Mouse (Mus musculus) hindbrain, embryonic 16.5 days (tissue): ENCODE results near the gene Zfp36l1. TPM values are rescaled to one million over a fixed set of nuclear protein-coding genes. Genes with fewer than 3 reads are reported as not detected.

ENCODE experiments used
- ATAC-seq: fragments of 200-750 bp; cut with Nextera tagmentation; 2 replicates; pipeline ENCODE4 v1.8.0; 2017; ENCODE audit warnings: moderate TSS enrichment, moderate library complexity
- H3K27ac ChIP-seq: fragments of 300-500 bp; sonication (generic); 2 replicates; pipeline ENCODE4 v1.5.1; 2014; ENCODE audit warnings: low read depth, mild to moderate bottlenecking, control low read depth, low read length, moderate library complexity
- H3K27me3 ChIP-seq: fragments of 300-500 bp; sonication (generic); replicated peaks from 2 replicates; pipeline ENCODE4 v1.6.1; 2014; ENCODE audit warnings: low read length; ENCODE audit not compliant: control insufficient read depth, insufficient read depth
- H3K36me3 ChIP-seq: fragments of 300-500 bp; sonication (generic); 2 replicates; pipeline ENCODE4 v1.6.1; 2014; ENCODE audit warnings: mild to moderate bottlenecking, low read length, moderate library complexity, mixed read lengths; ENCODE audit not compliant: control insufficient read depth, insufficient read depth
- H3K4me1 ChIP-seq: fragments of 300-500 bp; sonication (generic); 2 replicates; pipeline ENCODE4 v1.6.1; 2014; ENCODE audit warnings: low read depth, low read length; ENCODE audit not compliant: control insufficient read depth, insufficient read depth
- H3K4me2 ChIP-seq: fragments of 300-500 bp; sonication (generic); 2 replicates; pipeline ENCODE4 v1.6.1; 2014; ENCODE audit warnings: mild to moderate bottlenecking, low read length, control low read depth, moderate library complexity
- H3K4me3 ChIP-seq: fragments of 300-500 bp; sonication (generic); 2 replicates; pipeline ENCODE4 v1.5.1; 2014; ENCODE audit warnings: mild to moderate bottlenecking, low read length, control low read depth, moderate library complexity
- H3K9ac ChIP-seq: fragments of 300-500 bp; sonication (generic); 2 replicates; pipeline ENCODE4 v1.6.1; 2014; ENCODE audit warnings: low read depth, mild to moderate bottlenecking, control low read depth, low read length, moderate library complexity
- H3K9me3 ChIP-seq: fragments of 300-500 bp; sonication (generic); 2 replicates; pipeline ENCODE4 v1.6.1; 2014; ENCODE audit warnings: mild to moderate bottlenecking, low read length, moderate library complexity; ENCODE audit not compliant: control insufficient read depth
- WGBS: fragments of 180-500 bp; shearing (Covaris S2); extraction: QIAGEN DNeasy Blood & Tissue Kit; methylation state at CpG from one replicate; pipeline ENCODE4 v1.1.7; 2014; 5-methylcytosine and 5-hydroxymethylcytosine counted together
- polyA plus RNA-seq: library from polyadenylated mRNA; unstranded; fragments of >200 nt; fragmentation: Nextera tagmentation; extraction: Ambion mirVana; gene quantifications from 2 replicates; pipeline ENCODE4 v1.2.1, GENCODE M21; 2015

Zfp36l1 gene
- polyA plus RNA-seq, 1 experiment from 2014 or later: 38.0 TPM

GRCm38 (mm10) chr12:80146227-80147223 lies 33.7 kb upstream of the Zfp36l1 start:
- Histone ChIP-seq H3K27ac (no peak overlapping the region), H3K4me3 (no peak overlapping the region), H3K9me3 (no peaks in the 10 kb centered on the region), H3K36me3 (no peaks in the 10 kb centered on the region), H3K9ac (no peak overlapping the region), H3K4me1 (no peaks in the 10 kb centered on the region), H3K27me3 (no peaks in the 10 kb centered on the region), H3K4me2 (no peak overlapping the region)
- WGBS: 38% methylated on average over 21 of the region's 21 CpGs
- peak; percentile 66 for ATAC-seq

GRCm38 (mm10) chr12:80145365-80145764 lies 32.6 kb upstream of the Zfp36l1 start:
- no peak for ATAC-seq

DNA sequence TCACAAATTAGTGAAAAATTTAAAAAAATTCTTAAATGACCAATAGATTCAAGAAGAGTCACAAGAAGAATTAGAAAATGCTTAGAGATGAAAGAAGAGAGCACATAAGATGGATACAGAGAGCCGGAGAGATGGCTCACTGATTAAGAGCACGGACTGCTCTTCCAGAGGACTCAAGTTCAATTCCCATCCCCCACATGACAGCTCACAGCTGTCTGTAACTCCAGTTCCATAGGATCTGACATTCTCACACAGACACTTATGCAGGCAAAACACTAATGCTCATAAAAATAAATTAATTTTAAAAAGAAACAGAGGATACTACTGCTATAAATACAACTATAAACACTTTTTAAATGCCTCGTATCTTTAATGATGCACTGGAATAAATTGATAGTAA lies 32.0 kb upstream of the Zfp36l1 start:
- Histone ChIP-seq H3K9me3 (no peaks in the 10 kb centered on the region), H3K9ac (no peak overlapping the region), H3K27me3 (no peaks in the 10 kb centered on the region), H3K4me3 (no peak overlapping the region), H3K36me3 (no peaks in the 10 kb centered on the region), H3K27ac (no peak overlapping the region), H3K4me1 (no peaks in the 10 kb centered on the region), H3K4me2 (no peak overlapping the region)
- WGBS: 57% methylated on average over 3 of the region's 3 CpGs
- no peak for ATAC-seq

More at GRCm38 (mm10) chr12:80145365-80145764, 32.6 kb upstream of the Zfp36l1 start:
- H3K9me3 ChIP-seq: no peaks in the 10 kb centered on the region
- no peak overlapping the region for H3K9ac ChIP-seq
- no peaks in the 10 kb centered on the region for H3K36me3 ChIP-seq
- no peak overlapping the region for H3K27ac ChIP-seq
- no peak overlapping the region for H3K4me3 ChIP-seq
- H3K27me3 ChIP-seq: no peaks in the 10 kb centered on the region
- 34% methylated on average over 8 of the region's 8 CpGs for WGBS
- H3K4me1 ChIP-seq: no peaks in the 10 kb centered on the region
- no peak overlapping the region; the same call in 1 of the 2 replicates for H3K4me2 ChIP-seq

GRCm38 (mm10) chr12:80141470-80141869 lies 28.7 kb upstream of the Zfp36l1 start:
- ATAC-seq: no peak
- H3K4me1 ChIP-seq: no peaks in the 10 kb centered on the region
- H3K27ac ChIP-seq: no peak overlapping the region
- no peak overlapping the region for H3K4me2 ChIP-seq
- no peaks in the 10 kb centered on the region for H3K36me3 ChIP-seq
- H3K27me3 ChIP-seq: no peaks in the 10 kb centered on the region
- no peaks in the 10 kb centered on the region for H3K9me3 ChIP-seq
- WGBS: 21% methylated on average over 7 of the region's 7 CpGs
- no peak overlapping the region for H3K4me3 ChIP-seq
- no peak overlapping the region for H3K9ac ChIP-seq

DNA sequence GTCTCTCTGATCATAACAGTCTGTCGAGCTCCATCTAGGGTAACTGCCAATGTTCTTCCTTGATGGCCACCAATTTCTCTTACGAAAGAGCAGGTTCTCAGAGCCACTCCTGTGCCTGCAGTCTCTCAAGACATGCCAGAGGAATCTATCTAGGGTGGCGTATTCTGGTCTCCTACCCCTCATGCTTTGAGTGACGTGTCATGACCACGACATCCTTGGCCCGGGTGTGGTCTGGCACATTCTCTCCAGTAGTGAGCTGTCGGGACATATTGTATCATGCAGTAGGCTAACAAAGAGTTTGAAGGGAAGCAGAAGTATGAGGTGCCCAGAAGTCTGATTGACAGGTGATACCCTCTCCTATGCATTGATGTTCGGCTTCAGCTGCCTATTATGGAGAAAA lies 28.2 kb upstream of the Zfp36l1 start:
- Histone ChIP-seq H3K27ac (no peak overlapping the region), H3K4me2 (no peak overlapping the region), H3K9ac (no peak overlapping the region), H3K36me3 (no peaks in the 10 kb centered on the region), H3K9me3 (no peaks in the 10 kb centered on the region), H3K27me3 (no peaks in the 10 kb centered on the region), H3K4me3 (no peak overlapping the region), H3K4me1 (no peaks in the 10 kb centered on the region)
- no peak for ATAC-seq
- 84% methylated on average over 8 of the region's 8 CpGs for WGBS

- no peaks in the 10 kb centered on the region for H3K27me3 ChIP-seq
- H3K9ac ChIP-seq: no peak overlapping the region
- WGBS: 82% methylated on average over 1 of the region's 1 CpGs
- H3K27ac ChIP-seq: no peak overlapping the region
- no peaks in the 10 kb centered on the region for H3K36me3 ChIP-seq
- H3K4me3 ChIP-seq: no peak overlapping the region
- H3K9me3 ChIP-seq: no peaks in the 10 kb centered on the region
- ATAC-seq: no peak
- H3K4me2 ChIP-seq: no peak overlapping the region
- no peaks in the 10 kb centered on the region for H3K4me1 ChIP-seq
Observed at GRCm38 (mm10) chr12:80137744-80138143, 24.9 kb upstream of the Zfp36l1 start.

- Histone ChIP-seq H3K27ac (no peak overlapping the region), H3K4me2 (no peak overlapping the region), H3K4me3 (no peak overlapping the region), H3K27me3 (no peaks in the 10 kb centered on the region), H3K9ac (no peak overlapping the region), H3K36me3 (no peaks in the 10 kb centered on the region), H3K4me1 (no peaks in the 10 kb centered on the region), H3K9me3 (no peaks in the 10 kb centered on the region)
- 79% methylated on average over 6 of the region's 6 CpGs for WGBS
- ATAC-seq: no peak
Observed at GRCm38 (mm10) chr12:80137246-80137645, 24.4 kb upstream of the Zfp36l1 start.

DNA sequence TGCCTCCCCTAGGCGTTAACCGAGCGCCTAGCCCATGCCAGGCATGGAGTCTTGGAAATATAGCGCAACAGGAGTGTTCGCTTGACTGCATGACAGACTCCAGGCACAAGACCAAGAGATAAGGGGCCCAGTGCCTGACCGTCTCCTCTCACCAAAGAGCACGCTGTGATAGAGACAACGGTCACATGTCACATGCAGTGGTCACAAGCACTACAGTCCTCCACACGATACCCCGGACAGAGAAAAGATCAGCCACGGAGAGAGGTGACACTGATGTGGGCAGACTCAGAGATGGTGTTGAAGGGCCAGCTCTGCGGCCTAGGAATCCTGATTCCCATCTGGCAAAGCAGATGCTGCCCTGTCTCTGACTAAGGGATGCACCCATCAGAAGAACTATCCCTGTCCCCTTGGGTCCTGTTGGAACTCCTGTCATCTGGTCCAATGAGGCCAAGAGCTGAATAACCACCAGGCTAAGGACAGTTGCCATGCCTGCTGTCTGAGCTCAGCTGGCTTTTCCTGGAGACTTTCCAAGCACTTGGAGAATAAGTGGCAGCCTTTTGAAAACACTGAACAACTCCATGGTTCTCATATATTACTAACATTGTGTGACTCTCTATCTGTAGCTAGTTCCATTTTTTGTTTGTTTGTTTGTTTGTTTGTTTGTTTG lies 23.6 kb upstream of the Zfp36l1 start:
- peaks cover 7% of the 10 kb centered on the region for H3K4me1 ChIP-seq
- H3K36me3 ChIP-seq: no peaks in the 10 kb centered on the region
- ATAC-seq: no peak
- no peak overlapping the region for H3K27ac ChIP-seq
- H3K4me3 ChIP-seq: no peak overlapping the region
- H3K9ac ChIP-seq: no peak overlapping the region
- no peaks in the 10 kb centered on the region for H3K27me3 ChIP-seq
- no peaks in the 10 kb centered on the region for H3K9me3 ChIP-seq
- H3K4me2 ChIP-seq: no peak overlapping the region
- 76% methylated on average over 12 of the region's 12 CpGs for WGBS

- Histone ChIP-seq H3K36me3 (no peaks in the 10 kb centered on the region), H3K27ac (no peak overlapping the region), H3K9ac (no peak overlapping the region), H3K4me3 (no peak overlapping the region), H3K27me3 (no peaks in the 10 kb centered on the region), H3K4me1 (peaks cover 15% of the 10 kb centered on the region), H3K9me3 (no peaks in the 10 kb centered on the region), H3K4me2 (no peak overlapping the region)
- ATAC-seq: no peak
- WGBS: 90% methylated on average over 8 of the region's 8 CpGs
Observed at GRCm38 (mm10) chr12:80135173-80135572, 22.4 kb upstream of the Zfp36l1 start.
